Mouse (Mus musculus): ENCODE results near the gene Crybg3. TPM values are rescaled to one million over a fixed set of nuclear protein-coding genes. Genes with fewer than 3 reads are reported as not detected.
A peak's percentile ranks its signal among the peaks of the same experiment; 100 is the strongest.

The Crybg3 gene
- polyA plus RNA-seq, 1 experiment from 2014 or later: 4.2 TPM

GRCm38 (mm10) chr16:59553490-59554161 lies 47.2 kb downstream of the Crybg3 start:
- Histone ChIP-seq H3K36me3 (ENCODE audit: insufficient read depth, low read length) (no peaks in the 10 kb centered on the region; the same call in 1 of the 2 replicates), H3K9ac (ENCODE audit: low read depth, low read length) (no peak overlapping the region), H3K27ac (0 out of 2 replicates have a peak overlapping the region, but pooled peaks have one; percentile 19), H3K4me1 (replicated peaks; ENCODE audit: insufficient read depth, low read length) (no peaks in the 10 kb centered on the region), H3K27me3 (ENCODE audit: insufficient read depth, low read length) (no peaks in the 10 kb centered on the region), H3K4me3 (replicated peaks; ENCODE audit: low read depth, low read length) (no peak overlapping the region), H3K9me3 (replicated peaks; ENCODE audit: low read length) (no peaks in the 10 kb centered on the region), H3K4me2 (ENCODE audit: low read length) (peak overlapping the region; percentile 13; the same call in 1 of the 2 replicates)
- peak; percentile 66 for DNase-seq (ENCODE audit: low spot score)
- WGBS: 46% methylated on average over 12 of the region's 12 CpGs
- no peak for TF ChIP-seq CTCF (IDR thresholded peaks at IDR 0.05; ENCODE audit: low read depth)
- peak; percentile 63 for ATAC-seq (replicated peaks; ENCODE audit: low FRiP score, low read depth)

GRCm38 (mm10) chr16:59551507-59551906 lies 49.3 kb downstream of the Crybg3 start:
- no peak for TF ChIP-seq CTCF (IDR thresholded peaks at IDR 0.05; ENCODE audit: low read depth)
- H3K9ac ChIP-seq (ENCODE audit: low read depth, low read length): no peak overlapping the region
- H3K4me2 ChIP-seq (ENCODE audit: low read length): no peak overlapping the region
- ATAC-seq (replicated peaks; ENCODE audit: low FRiP score, low read depth) (no peak), DNase-seq (ENCODE audit: low spot score) (no peak)
- no peaks in the 10 kb centered on the region; the same call in 1 of the 2 replicates for H3K36me3 ChIP-seq (ENCODE audit: insufficient read depth, low read length)
- H3K4me1 ChIP-seq (replicated peaks; ENCODE audit: insufficient read depth, low read length): no peaks in the 10 kb centered on the region
- 64% methylated on average over 5 of the region's 5 CpGs for WGBS
- H3K27ac ChIP-seq: no peak overlapping the region
- no peaks in the 10 kb centered on the region for H3K27me3 ChIP-seq (ENCODE audit: insufficient read depth, low read length)
- no peaks in the 10 kb centered on the region for H3K9me3 ChIP-seq (replicated peaks; ENCODE audit: low read length)
- no peak overlapping the region for H3K4me3 ChIP-seq (replicated peaks; ENCODE audit: low read depth, low read length)

GRCm38 (mm10) chr16:59549631-59550030 lies 51.1 kb downstream of the Crybg3 start:
- Histone ChIP-seq H3K36me3 (ENCODE audit: insufficient read depth, low read length) (no peaks in the 10 kb centered on the region), H3K9ac (ENCODE audit: low read depth, low read length) (no peak overlapping the region), H3K9me3 (replicated peaks; ENCODE audit: low read length) (no peaks in the 10 kb centered on the region), H3K4me2 (ENCODE audit: low read length) (no peak overlapping the region), H3K27ac (no peak overlapping the region), H3K4me3 (replicated peaks; ENCODE audit: low read depth, low read length) (no peak overlapping the region), H3K27me3 (ENCODE audit: insufficient read depth, low read length) (no peaks in the 10 kb centered on the region), H3K4me1 (replicated peaks; ENCODE audit: insufficient read depth, low read length) (no peaks in the 10 kb centered on the region)
- ATAC-seq (replicated peaks; ENCODE audit: low FRiP score, low read depth) (peak; percentile 63; the same call in 1 of the 2 replicates), DNase-seq (ENCODE audit: low spot score) (no peak)
- TF ChIP-seq CTCF (IDR thresholded peaks at IDR 0.05; ENCODE audit: low read depth): no peak
- 88% methylated on average over 15 of the region's 15 CpGs for WGBS

- ATAC-seq (replicated peaks; ENCODE audit: low FRiP score, low read depth) (peak; percentile 40; the same call in 1 of the 2 replicates), DNase-seq (ENCODE audit: low spot score) (no peak)
- H3K27me3 ChIP-seq (ENCODE audit: insufficient read depth, low read length): no peaks in the 10 kb centered on the region
- no peaks in the 10 kb centered on the region for H3K36me3 ChIP-seq (ENCODE audit: insufficient read depth, low read length)
- WGBS: 81% methylated on average over 4 of the region's 4 CpGs
- no peaks in the 10 kb centered on the region for H3K9me3 ChIP-seq (replicated peaks; ENCODE audit: low read length)
- no peak overlapping the region for H3K27ac ChIP-seq
- H3K4me3 ChIP-seq (replicated peaks; ENCODE audit: low read depth, low read length): no peak overlapping the region
- no peaks in the 10 kb centered on the region for H3K4me1 ChIP-seq (replicated peaks; ENCODE audit: insufficient read depth, low read length)
- no peak overlapping the region for H3K9ac ChIP-seq (ENCODE audit: low read depth, low read length)
- TF ChIP-seq CTCF (IDR thresholded peaks at IDR 0.05; ENCODE audit: low read depth): no peak
- H3K4me2 ChIP-seq (ENCODE audit: low read length): no peak overlapping the region
These were observed 52.2 kb downstream of the Crybg3 start for GRCm38 (mm10) chr16:59548582-59548947.

GRCm38 (mm10) chr16:59547887-59548581 lies 52.7 kb downstream of the Crybg3 start:
- TF ChIP-seq CTCF (IDR thresholded peaks at IDR 0.05; ENCODE audit: low read depth): no peak
- H3K27ac ChIP-seq: 0 out of 2 replicates have a peak overlapping the region, but pooled peaks have one; percentile 19
- H3K27me3 ChIP-seq (ENCODE audit: insufficient read depth, low read length): no peaks in the 10 kb centered on the region
- no peak overlapping the region for H3K4me3 ChIP-seq (replicated peaks; ENCODE audit: low read depth, low read length)
- no peak overlapping the region for H3K9ac ChIP-seq (ENCODE audit: low read depth, low read length)
- H3K9me3 ChIP-seq (replicated peaks; ENCODE audit: low read length): no peaks in the 10 kb centered on the region
- H3K4me1 ChIP-seq (replicated peaks; ENCODE audit: insufficient read depth, low read length): no peaks in the 10 kb centered on the region
- DNase-seq (ENCODE audit: low spot score) (peak; percentile 57), ATAC-seq (replicated peaks; ENCODE audit: low FRiP score, low read depth) (peak; percentile 29)
- H3K4me2 ChIP-seq (ENCODE audit: low read length): no peak overlapping the region
- WGBS: 60% methylated on average over 14 of the region's 14 CpGs
- H3K36me3 ChIP-seq (ENCODE audit: insufficient read depth, low read length): no peaks in the 10 kb centered on the region

- no peak overlapping the region for H3K4me3 ChIP-seq (replicated peaks; ENCODE audit: low read depth, low read length)
- H3K9me3 ChIP-seq (replicated peaks; ENCODE audit: low read length): no peaks in the 10 kb centered on the region
- ATAC-seq (replicated peaks; ENCODE audit: low FRiP score, low read depth): no peak
- no peak for TF ChIP-seq CTCF (IDR thresholded peaks at IDR 0.05; ENCODE audit: low read depth)
- no peak for DNase-seq (ENCODE audit: low spot score)
- H3K4me2 ChIP-seq (ENCODE audit: low read length): no peak overlapping the region
- no peaks in the 10 kb centered on the region for H3K4me1 ChIP-seq (replicated peaks; ENCODE audit: insufficient read depth, low read length)
- no peak overlapping the region for H3K9ac ChIP-seq (ENCODE audit: low read depth, low read length)
- no peaks in the 10 kb centered on the region for H3K27me3 ChIP-seq (ENCODE audit: insufficient read depth, low read length)
- no peaks in the 10 kb centered on the region for H3K36me3 ChIP-seq (ENCODE audit: insufficient read depth, low read length)
- 71% methylated on average over 4 of the region's 4 CpGs for WGBS
- H3K27ac ChIP-seq: no peak overlapping the region
These were observed 53.3 kb downstream of the Crybg3 start for GRCm38 (mm10) chr16:59547466-59547865.

Measured in kidney, postnatal 0 days (tissue).